Mouse (Mus musculus) T-helper 1 cell (primary cell): ENCODE results near the gene Clp1.
"Not testable (repeated sequence)": the region's sequence is repeated elsewhere in the genome, so short reads cannot be mapped to it uniquely, and the experiment has no call there.

Experiments
- in situ Hi-C: fragments of 300-600 bp; cut with MboI, MseI; formaldehyde crosslinking; loops from one replicate; pipeline ENCODE4 v1.15.1; 2025; ENCODE audit warnings: high pct_unique_total_duplicates

Gene Clp1

DNA sequence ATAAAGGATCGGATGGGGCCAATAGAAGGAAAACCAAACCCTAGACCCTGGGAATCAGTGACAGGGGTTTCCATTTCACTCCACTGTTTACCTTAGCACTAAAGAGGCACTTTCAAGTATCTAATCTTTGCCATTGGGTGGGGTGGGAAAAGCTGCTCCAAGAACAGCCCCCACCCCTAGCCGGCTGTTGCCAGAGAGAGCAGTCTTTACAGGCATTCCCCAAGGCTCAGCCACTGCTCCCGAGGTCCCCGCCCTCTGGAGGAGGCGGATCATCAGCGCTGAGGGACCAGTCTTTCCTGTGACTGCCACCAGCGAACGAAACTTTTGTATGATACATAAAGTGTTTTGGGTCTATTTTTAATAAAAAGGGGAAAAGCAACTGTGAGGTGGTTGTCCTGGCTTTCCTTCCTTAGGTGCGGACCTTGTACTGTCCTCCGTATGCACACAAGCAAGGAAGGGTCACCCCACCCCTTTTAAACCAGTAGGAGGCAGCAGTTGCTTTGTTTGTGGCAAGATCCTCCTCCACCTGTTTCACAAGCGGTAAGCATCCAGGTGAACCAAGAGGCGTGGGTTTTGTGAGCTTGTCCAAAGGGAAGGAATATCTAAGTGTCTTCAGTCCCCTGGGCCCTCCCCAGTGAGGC lies 11.2 kb upstream of the Clp1 start:
- in situ Hi-C loops: loop anchor here (5.0 kb wide), 1 partner anchor 59 kb away; the partner anchor contains the start of gene Ube2l6

DNA sequence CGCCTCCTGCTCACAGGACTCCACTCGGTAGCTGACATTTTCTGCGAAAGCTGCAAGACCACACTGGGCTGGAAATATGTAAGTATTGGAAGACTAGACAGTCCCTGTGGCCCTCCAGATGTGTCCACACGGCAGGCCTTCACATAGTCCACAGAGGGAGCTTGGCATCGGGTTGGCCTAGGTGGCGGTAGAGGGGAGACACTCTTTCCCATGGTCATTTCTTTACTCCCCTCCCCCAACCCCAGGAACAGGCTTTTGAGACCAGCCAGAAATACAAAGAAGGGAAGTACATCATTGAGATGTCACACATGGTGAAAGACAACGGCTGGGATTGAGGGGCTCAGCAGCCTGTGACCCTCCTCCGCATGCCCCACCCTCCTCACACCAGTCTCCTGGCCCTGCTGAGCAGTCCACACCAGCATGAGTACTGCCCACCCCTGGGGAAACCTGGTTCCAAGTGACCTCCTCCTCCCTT lies 10.3 kb upstream of the Clp1 start:
- in situ Hi-C loops: loop anchor here (5.0 kb wide), 1 partner anchor 60 kb away; the partner anchor contains the start of gene Ube2l6

DNA sequence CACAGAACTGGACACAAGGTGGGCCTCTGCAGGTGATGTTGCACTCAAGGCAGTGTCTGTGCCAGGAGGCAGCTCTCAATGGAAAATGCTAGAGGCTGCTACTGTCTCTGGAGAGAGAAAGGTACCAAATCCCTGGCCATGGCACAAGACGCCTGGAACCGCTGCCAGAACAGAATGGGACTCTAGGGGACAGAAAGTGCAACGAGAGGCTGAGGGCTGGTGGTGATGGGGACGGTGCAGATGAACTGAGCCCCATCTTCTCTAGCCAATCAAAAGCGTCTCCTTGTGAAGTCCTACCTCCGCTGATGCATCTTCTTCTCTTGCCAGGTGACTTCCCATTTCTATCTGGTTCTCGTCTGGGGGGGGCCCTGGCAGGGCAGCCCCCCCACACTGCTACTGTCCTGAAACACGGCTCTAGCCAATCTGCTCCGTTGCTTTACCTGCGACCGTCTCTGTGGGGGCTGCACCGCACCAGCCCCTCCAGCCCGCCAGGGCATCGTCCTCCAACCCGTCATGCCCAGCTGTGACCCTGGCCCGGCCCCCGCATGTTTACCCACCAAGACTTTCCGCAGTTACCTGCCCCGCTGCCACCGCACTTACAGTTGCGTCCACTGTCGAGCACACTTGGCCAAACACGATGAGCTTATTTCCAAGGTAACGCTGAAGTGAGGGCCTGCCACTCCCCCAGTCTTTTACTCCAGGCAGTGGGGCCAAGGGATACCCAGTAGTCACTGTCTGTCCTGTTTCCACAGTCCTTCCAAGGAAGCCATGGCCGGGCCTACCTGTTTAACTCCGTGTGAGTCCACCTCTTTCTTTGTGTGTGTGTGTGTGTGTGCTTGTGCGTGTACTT lies 9.4 kb upstream of the Clp1 start:
- in situ Hi-C loops: loop anchor here (5.0 kb wide), 1 partner anchor 61 kb away; the partner anchor contains the start of gene Ube2l6

DNA sequence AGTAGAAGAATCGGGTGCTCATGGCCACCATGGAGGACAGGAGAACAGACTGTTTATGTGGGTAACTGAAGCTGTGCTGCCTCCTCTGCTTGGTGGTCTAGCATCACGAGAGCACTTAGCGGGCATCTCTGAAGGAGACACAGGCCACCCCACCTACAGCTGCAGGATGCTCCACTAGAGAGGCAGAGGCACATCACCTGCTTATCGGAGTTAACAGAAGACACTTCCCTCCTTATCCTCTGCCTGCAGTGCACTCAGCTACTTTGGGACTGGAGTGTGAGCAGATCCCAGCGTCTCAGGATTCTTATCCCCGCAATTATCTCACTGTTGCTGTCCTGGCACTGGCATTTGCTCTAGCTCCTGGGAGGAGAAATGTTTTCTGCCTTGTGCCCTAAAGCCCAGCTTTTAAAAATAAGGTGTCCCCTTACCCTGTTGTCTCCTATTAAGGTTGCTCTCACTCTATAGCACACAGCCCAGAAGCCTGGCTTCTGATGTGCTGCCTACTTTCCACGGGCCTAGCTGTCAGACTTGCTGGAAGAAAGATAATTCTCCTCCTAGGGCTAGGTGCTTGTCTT lies 8.3 kb upstream of the Clp1 start:
- in situ Hi-C loops: loop anchor here (5.0 kb wide), 1 partner anchor 62 kb away; the partner anchor contains the start of gene Ube2l6

DNA sequence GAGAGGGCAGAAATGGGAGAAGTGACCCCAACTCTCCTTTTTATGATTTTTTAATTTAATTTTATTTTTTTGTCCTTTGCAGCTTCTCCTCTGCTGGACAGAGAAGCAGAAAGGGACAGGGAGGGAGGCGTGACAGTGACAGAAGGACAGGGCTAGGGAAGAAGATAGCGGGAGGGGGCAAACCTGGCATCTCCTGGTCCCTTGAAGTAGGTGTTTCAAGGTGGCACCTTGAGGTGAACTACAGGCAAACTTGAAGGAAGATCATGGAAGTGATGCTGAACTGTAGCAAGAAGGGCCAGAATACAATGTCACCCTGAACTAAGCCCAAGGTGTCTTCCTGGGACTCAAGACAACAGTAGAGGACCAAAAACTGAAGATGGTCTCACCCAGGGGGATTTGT lies 7.8 kb upstream of the Clp1 start:
- in situ Hi-C loops: loop anchor here (5.0 kb wide), 1 partner anchor 62 kb away; the partner anchor contains the start of gene Ube2l6

DNA sequence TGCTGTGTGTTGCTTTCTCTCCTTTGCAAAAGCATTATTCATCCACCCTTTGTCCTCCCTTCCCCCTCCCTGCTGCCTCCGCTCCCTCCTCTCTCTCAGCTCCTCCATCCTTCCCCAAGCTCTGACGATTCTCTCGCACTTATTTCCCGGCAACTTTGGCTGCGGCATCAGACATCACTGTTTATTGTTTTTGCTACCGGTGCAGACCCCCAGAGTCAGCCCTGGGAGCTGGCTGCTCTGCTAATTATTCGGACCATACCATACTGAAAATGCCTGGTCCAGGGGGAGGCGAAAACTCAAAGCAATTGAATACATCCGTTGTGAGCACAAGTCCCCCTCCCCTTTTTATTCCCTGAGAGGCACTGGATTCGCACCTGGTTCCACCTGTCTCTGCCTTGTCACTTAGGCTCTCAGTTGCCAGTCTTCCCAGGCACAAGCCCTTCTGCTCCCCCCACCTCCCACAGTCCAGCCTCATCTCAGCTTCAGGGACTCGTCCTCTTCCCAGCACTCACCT lies 7.3 kb upstream of the Clp1 start:
- in situ Hi-C loops: no loop called here

DNA sequence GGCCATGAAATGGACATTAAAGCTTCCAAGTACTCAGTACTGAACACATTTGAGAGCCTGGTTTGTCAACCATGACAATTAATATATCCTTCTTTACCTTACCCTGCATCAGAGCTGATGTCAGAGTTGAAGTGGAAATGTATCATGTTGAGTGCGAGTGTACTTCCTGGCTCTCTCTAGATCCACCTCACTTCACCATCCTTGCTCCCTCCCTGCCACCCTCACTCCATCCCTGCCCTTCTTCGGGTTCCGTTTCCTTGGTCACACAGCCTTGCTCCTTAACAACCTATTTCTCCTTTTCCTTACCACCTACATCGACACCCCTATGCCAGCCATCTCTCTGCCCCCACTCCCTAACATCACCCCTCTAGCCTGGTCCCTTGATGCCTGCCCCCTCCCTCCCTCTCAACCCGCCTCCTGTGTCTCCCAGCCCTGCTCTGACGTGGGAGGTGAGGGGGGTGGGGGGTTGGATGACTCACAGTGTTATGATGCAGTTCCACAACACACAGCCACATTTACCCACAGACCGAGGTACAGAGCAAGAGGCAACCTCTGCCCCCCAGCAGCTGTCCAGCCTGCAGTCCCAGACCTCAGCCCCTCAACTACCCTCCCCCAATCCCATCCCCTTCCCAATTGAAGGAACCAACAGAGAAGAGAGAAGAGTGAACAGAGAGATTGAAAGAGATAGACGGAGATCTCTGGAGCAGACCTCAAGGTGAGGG lies 6.6 kb upstream of the Clp1 start, which contains the start of gene Ypel4:
TSS of gene Ypel4 (plus strand) at position 480 of the 722 bp plus-strand sequence.
- in situ Hi-C loops: no loop called here

DNA sequence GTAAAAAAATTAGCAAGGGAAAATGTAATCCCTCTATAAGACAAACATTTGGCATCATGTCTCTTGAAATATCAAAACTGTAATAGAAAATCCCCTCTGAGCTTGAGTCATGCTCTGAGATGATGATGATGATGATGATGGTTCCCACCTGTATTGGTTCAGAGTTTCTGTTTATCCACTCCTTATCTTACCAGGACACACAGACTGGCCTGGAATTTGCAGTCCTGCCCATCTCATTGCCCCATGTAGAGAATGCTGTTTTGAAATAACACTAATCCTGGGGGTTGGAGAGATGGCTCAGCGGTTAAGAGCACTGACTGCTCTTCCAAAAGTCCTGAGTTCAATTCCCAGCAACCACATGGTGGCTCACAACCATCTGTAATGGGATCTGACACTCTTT lies 5.2 kb upstream of the Clp1 start:
- in situ Hi-C loops: no loop called here

DNA sequence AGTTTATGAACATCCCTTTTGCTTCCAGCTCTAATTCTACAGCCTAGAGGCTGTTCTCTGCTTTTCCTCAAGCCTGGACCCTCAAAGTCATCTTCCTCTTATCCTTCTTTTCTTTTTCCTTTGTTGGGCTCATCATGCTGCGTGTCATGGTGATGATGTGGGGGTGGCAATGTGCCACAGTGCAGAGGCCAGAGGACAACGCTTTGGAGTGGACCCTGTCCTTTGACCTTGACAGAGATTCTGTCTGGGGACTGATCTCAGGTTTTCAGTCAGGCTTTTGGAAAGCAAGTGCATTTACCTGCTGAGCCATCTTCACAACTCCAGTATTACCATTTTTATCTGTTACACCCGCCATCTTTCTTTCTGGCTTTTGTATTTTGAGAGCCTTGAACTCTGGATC lies 4.1 kb upstream of the Clp1 start:
- in situ Hi-C loops: no loop called here

DNA sequence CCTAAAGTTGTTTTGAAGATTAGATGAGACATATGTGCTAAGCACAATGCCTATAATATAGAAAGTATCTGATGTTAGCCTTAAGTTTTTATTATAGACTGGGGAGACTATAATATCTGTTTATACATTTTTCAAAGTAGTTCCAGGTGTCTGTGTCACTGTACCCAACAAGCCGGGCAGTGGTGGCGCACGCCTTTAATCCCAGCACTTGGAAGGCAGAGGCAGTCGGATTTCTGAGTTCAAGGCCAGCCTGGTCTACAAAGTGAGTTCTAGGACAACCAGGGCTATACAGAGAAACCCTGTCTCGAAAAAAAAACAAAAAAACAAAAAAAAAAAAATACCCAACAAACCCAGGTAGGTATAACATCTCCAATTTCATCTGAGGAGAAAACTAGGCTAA lies 1.0 kb upstream of the Clp1 start:
- in situ Hi-C loops: not testable (repeated sequence)

DNA sequence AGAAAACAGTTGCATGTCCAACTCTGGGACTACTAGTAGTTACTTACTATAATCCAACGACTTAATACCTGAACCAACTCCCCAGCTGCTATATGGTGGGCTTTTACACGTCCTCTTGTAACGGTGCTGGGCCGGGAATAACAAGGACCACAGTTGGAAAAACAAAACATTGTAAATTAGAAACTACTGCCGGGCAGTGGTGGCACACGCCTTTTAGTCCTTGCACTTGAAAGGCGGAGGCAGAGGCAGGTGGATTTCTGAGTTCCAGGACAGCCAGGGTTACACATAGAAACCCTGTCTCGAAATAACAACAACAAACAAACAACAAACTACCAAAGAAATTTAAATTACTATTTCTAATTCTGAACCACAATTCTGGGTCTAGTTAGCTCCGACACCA lies 434 bp downstream of the Clp1 start:
- in situ Hi-C loops: no loop called here

DNA sequence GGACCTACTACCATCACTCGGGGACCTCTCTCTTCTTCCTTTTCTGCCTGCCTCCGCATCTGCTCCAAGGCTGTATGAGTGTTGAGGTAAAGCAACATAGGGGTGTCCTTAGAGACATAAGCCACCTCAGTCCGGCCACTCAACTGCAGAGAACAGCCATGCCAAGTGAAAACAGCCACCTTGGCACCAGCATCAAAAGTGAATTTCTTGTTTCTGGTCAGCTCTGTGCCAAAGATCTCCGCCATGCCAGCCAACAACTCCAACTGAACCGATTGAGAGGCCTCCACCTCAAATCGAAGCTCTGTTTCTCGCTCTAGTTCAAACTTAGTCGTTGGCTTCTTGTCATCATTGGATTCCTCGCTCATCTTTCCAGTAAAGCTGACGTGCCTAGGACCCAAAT lies 1.4 kb downstream of the Clp1 start:
- in situ Hi-C loops: no loop called here

DNA sequence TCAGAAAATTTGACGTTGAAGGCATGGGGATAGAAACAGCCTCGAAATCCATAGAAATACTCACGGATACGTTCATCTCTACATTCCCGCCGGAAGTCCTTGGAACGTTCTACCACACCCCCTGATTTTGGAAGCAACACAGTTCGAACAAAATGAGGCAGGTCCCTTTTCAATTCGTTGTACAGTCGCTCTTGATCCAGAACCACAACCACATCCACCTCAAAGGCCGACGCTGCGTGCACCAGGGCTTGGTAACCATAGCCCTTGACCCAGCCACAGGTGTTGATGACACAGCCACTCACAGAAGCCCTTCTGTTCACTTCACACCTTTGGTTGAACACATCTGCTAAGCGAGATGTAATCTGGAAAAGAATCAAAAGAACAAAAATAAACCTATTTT lies 3.3 kb downstream of the Clp1 start:
- in situ Hi-C loops: no loop called here

DNA sequence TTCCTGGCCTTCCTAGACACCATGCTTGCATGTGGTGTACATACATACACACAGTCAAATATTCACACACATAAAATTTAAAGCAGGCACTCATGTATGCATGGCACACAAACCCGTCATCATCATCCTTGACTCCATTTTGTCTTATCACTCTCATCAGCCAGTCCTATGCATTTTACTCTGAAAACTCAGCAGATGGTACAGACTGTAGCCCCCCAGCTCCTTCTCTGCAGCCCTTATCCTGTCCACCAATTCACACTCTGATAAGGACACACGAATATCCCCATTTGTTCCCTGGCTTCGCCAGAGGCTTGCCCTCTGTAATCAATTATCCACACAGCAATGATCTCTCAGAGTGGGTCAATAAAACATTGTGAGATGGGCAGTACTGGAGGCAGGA lies 6.0 kb downstream of the Clp1 start:
- in situ Hi-C loops: no loop called here

DNA sequence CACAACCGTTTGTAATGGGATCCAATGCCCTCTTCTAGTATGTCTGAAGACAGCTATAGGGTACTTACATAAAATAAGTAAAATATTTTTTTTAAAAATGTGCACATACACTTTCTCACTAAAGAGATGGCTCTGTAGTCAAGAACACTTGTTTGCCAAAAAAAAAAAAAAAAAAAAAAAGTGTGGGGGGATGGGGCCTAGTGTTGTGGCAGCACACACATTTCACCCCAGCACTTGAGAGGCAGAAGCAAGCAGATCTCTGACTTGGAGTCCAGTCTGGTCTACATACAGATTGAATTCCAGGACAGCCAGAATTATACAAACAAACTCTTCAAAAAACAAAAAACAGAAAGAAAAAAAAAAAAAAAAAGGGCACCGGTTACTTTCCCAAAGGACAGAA lies 6.4 kb downstream of the Clp1 start:
- in situ Hi-C loops: no loop called here

DNA sequence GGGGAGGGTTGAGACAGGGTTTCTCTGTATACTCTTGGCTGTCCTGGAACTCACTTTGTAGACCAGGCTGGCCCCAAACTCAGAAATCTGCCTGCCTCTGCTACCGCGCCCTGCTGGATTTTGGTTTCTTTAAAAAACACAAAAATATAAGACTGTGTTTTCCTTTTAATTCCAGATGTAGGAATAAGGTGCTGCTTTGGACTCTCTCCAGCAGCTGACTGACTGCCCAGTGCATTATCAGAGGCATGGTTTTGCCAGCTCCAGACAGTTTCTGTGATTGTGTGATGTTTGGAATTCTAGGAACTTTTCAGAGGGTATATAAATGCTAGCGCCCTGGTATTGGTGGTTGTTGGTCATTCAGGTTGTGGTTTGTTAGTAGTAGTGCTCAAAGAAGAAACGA lies 9.8 kb downstream of the Clp1 start:
- in situ Hi-C loops: no loop called here

DNA sequence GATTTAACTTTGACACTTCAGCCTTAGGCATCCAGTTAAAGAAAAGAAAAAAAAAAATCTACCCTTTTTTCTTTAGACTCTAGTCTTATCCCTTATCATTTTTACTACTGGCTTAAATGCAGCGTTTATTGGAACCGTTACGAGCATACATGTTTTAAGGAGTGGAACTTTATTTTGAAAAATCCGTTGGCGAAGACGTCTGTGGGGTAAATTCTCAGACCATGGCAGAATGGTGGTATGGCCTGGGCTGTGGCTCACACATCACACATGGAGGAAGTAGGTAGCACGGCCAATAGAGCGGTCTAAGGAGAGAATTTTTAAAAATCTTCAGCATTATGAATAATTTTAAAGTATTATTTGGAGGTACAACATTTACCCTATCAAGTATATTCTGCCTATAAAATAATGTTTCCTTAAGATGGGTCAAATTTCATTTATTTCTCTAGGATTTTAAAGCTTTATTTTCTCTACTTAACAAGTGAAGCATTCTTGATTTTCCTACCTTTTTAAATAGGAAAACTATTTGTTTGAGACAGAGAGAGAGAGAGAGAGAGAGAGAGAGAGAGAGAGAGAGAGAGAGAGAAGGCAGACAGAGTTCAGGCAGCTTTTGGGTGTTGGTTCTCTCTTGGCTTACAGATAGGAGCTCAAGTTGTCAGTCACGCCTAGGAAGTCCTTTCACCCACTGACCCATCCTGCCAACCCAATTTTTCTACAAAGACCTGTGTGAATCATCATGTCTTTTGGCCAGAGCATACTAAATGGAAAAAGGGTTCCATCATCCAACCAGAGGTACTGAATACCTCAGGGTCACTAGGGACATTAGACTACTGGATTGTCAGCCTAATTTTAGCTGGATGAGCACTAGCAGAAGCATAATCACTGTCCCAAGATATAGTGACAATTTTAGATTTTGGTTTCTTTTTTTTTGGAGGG lies 10.5 kb downstream of the Clp1 start:
- in situ Hi-C loops: no loop called here

DNA sequence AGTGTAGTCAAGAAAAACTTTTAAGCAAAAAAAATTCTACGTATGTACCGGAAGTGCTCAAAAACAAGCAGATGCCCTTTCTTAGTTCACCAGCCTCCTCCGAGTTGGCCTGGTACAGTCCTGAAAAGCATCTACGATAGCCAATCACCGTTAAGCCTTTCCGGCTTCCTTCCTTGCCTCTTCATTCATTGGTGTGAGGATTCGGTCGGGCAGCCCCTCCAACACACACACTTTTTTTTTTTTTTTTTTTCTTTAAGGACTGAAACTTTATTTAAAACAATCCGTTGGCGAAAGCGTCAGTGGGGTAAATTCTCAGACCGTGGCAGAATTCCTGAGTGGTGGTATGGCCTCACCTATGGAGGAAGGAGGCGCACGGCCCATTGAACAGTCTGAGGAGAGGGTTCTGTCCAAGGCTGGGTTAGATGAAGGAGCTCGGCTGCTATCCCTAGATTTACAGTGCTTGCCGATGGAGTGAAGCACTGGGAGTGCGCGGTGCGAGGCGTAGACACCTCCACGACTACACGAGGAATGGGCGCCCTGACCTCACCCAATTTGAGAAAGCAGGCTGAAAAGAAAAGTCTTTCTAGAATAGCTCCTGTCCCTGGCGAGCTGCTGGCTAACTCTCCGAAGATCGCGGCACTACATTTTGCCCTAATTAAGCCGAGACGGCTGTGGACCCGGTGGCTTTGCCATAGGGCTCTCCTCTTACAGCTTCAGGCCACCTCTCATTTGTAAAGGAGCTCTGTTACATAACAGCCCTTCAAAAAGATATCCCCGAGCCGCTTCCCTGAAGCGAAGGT lies 11.4 kb downstream of the Clp1 start:
- in situ Hi-C loops: no loop called here

DNA sequence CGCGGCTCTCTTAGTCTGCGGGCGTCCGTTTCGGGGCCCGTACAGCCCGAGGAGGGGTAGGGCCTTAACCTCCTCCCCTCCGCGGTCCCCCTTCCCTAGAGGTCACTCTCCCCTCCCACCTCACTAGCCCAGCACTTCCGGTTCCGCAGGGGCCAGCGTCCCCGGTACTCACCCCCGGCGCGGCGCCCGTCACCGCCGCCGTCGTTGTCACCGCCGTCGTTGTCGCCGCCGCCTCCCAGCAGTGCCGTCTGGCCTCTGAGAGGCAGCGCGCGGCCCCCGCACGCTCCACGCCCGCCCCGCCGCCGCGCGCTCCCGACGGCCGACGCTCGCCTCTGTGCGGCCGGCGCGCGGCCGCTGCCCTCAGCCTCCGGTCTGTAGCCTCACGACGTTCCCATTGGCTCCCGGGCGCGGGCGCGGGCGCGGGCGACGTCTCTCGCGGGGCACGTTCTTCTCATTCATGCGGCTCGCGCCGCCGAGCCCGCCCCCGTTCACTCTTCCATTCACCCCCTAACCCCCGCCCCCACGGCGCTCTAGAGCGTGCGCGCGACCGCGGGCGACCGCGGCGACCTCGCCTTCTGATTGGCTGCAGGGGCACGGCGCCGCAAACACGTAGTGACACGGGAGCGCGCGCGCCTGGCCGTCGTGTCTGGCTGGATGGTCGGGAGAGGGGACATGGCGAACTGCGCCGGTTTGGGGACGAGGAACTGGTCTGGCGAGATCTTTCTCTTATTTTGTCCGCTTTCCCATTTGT lies 12.2 kb downstream of the Clp1 start, which contains the start of gene Zdhhc5:
TSS of gene Zdhhc5 (minus strand) at position 370 of the 751 bp plus-strand sequence.
- in situ Hi-C loops: loop anchor here (5.0 kb wide), 1 partner anchor 38 kb away; the partner anchor contains the start of genes Gm28635, Med19 and Tmx2
